Mouse (Mus musculus) urinary bladder, postnatal 25 days (tissue): ENCODE data around the gene Gjc1.

Source experiments
- DNase-seq: peaks from one replicate; pipeline ENCODE4 v3.0.0; 2022; ENCODE audit warnings: low spot score

Gjc1 gene

DNA sequence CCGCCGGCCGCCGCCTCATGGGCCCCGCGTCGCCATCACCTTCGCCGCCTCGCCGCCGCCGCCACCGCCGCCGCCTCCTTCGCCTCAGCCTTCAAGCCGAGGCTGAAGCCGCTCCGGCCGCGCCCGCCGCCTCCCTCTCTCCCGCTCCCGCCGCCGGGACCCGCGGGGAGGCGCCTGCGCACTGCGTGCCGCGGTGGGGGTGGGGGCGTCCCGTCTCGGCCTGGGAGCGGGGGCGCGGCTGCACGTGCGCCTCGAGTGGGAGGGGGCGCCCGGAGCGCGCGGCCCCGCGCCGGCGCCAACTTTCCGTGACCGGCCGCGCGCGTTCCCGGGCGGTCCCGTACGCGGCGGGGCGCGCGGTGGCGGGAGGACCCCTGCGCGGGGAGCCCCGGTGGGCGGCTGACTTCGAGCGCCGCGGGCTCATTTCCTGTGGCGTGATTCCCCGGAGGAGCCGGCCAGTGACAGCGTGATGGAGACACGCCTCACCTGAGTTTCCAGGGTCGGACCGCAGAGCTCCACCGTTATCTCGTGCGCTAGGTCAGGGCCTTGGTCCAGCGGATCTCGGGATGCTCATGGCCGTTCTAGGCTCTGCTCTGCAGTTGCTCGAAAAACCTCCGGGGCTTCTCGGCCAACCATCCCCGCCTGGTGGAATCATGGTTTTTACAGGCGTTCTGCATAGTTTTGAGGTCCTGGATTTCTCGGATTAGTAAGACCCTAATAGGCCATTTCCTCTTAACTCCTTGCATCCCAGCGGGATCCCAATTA, at the start of gene Gjc1:
Gene Gjc1 (minus strand): TSS at position 680 of the 762 bp plus-strand sequence.
- DNase-seq, result peak; percentile 57

DNA sequence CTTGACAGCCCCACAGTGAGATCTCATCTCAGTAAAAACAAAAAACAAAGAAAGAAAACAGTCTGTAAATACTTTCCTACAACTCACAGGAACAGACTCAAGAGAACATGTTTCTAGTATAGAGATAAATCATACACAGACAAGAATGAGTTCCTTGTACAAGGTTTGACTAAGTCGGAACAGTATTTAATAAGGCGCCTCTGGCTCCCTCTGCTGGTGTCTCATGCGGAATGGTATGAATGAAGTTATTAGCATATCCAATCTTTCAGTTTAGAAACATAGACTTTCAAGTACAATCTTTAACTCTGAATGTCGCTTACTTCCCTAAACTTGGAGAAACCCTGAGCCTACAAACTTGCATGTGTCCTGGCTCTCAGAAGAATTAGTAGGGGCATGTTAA, 44.8 kb upstream of the Gjc1 start:
- peak; percentile 65 for DNase-seq

DNA sequence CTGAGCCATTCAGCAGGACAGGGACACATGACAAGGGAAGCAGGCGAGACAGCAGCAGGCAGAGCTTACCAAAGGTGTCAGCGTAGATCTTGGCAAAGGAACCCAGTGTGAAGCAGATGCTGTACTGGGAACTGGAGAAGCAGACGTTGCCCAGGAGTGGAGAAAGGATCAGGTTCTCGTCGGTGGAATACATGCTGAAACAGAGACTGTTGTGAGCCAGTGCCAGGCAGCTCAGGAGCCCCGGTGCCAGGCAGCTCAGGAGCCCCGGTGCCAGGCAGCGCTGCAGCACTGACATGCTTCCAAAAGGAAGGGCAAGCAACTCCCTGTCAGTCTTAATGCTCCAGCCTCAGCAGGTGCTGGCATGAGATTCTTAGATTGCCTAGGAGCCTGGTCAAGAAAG, 40.4 kb upstream of the Gjc1 start:
- DNase-seq, result no peak

DNA sequence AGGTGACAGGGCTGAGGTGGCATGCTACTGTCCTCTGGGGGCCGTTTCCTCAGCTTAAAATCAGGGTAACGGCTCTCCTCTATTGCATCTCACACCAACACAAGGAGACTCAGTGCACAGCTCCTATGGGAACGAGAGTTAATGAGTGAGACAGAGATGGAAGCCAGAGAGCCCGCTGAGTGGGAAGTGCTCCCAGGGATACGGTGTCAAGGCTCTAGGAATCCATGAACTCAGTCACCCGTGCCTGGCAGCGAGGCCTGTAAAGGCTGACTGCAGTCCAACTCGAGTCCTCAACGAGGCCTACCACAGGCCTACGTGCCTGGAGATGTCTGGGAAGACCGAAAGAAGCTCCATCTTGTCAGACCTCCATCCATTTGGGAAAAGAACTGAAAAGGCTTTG, 39.5 kb upstream of the Gjc1 start:
- no peak for DNase-seq

DNA sequence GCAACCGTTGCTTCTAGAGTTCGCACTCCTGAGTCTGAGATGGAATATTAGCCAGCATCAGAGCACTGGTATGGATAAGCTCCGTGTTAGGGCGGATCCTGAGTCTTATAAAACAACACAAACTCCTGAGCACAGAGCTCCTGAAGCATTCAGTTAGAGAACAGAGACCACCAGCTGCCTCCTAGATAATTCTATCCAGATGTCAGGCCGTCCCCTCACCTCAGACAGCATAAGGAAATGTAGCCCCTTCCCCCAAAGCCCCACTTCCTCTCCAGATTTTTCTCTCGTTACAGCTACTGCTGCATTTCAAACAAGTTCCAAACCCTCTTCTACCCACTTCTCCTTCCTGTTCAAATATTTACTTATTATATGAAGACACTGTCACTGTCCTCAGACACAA, 36.4 kb upstream of the Gjc1 start:
- DNase-seq, result no peak

DNA sequence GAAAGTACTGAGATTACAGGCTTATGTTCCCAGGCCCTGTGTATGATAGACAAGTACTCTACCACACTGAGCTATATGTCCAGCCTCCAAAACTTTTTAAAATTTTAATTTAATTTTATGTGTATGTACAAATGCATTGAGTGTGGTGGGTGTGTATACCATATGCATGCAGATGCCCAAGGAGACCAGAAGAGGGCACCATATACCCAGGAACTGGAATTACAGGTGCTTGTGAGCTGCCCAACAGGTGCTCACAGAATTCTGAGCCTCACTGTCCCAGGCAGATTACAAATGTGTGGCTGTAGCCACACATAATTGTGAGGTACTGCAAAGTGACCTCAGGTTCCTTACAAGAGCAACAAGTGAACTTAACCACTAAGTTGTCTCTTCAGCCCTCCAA, 34.3 kb upstream of the Gjc1 start:
- DNase-seq, result no peak

DNA sequence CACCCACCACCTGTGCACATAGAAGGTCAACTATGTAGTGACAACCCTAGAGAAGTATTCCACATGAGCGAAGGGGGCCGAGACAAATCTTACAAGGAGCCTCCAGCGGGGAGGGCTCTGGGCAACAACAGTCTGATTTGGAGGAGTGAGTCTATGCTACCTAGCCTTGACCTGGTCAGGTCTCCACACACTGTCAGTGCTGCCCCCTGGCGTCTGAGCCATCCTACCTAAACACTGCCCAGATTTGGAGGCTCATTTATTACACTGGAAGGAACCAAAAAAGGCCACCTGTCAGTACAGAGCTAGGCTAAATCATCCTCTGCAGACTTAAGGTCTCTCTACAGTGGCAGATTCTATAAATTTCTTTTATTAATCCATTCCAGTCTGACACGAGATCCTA, 32.4 kb upstream of the Gjc1 start:
- peak; percentile 65 for DNase-seq

DNA sequence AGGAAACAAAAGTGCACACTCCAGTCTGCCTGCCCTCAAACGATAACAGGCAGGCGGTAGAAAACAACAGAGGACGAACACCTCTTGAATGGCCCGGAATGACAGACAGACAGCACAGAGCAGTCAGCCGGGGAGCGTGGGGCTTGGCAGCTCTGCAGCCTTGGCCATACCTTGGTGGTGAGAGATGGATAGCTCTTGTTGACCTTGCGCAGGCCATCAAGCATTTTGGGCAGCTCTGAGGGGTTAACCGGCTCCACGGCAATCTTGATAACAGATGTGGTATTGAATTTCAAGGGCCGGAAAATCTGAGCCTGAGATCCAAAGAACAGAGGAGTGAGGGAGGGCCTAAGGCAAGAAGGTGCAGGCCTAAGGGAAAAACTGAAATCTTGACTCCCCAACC, 26.4 kb upstream of the Gjc1 start:
- DNase-seq, result no peak

DNA sequence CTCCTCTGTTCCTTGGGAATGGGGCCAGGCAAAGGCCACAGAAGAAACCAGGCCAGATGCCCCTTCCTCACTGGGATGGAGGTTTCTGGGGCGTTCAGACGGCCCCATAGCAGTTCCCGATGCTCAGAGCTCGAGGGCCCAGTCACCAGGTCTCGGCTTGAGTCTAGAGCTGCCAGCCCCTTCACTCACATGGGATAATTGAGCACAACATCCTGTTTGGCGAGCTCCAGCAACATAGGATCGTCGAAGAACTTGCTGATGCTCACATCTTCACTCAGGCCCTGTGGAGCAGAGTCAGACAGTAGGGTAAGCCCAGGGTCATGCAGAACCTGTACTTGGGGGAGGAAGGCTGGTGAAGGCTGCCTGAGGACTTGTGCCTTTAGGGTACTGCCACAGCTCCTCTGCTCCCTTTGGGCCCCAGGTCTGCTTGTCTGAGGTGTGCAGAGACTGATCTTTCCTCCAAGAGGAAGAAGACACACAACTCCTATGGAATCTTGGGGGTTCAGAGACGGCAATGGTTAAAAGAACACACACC, 19.2 kb upstream of the Gjc1 start:
- no peak for DNase-seq

DNA sequence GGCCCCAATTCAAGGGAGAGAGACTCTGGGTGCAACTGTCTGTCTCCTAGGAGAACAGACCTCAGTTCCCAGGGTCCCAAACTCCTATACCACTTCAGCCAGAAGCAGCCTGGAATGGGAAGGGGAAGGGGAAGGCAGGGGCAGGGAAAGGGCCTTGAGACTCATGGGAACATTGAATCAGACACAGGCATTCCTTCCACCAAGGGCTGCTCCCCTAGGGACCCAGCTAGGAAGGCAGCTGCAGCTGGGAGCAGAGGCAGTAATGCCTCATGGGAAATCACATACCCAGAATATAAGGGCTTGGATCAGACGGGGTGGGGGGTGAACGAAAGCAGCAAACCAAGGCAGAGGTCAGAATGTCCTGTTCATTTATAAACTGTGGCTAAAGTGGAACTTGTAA, 18.6 kb upstream of the Gjc1 start:
- no peak for DNase-seq

DNA sequence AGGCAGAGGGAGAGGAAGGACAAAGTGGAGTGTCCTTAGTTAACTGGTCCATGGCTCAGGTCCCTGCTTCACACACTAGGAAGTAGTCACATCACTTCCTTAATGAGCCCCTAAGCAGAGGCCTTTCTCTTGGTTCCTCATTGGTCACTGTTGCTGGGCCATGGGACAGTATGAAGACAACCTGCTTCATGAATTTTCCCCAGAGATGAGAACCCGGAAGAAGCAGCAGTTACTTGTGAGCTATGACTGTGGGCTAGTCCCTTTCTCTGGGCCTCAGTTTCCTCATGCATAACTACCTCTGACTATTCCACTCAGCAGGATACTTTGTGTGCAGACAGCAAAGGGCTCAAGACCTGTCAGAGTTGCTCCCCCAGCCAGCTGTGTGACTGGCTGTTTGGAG, 17.9 kb upstream of the Gjc1 start:
- DNase-seq, result no peak

DNA sequence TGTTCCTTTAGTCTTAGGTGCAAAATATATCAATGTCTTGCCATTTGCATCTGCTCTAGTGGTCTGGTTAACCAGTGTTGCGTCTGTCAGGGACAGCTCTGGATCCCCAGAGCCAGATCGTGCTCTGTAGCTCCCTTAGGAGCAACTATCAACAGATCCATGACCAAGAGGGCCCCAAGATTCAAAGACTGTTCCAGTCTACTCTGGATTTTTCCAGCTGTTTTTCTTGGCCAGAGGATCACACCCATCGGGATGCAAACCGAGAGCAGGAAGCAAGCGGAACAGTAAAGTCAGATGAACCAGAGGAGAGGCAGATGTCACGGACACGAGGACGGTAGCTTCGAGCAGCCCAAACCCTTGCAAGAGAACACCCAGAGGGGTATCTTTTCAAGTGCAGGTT, 16.6 kb upstream of the Gjc1 start:
- DNase-seq, result no peak

DNA sequence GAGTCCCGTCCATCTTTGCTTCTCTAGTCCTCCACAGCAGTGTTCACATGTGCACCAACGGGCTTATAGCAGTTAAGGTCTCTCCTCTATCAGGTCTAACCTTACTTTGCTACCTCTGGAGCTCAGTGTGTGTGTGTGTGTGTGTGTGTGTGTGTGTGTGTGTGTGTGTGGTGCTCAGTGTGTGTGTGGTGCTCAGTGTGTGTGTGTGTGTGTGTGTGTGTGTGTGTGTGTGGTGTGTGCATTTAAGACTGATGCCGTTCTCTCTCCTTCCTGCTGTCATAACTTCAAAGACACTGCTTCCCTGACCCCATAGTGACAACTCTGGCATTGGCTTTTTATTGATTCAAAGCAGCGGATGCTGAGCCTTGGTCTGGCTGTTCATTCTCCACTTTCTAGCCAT, 16.0 kb upstream of the Gjc1 start, which contains the start of gene Higd1b:
Gene Higd1b (plus strand): TSS at position 301 of the 400 bp plus-strand sequence.
- DNase-seq, result no peak

DNA sequence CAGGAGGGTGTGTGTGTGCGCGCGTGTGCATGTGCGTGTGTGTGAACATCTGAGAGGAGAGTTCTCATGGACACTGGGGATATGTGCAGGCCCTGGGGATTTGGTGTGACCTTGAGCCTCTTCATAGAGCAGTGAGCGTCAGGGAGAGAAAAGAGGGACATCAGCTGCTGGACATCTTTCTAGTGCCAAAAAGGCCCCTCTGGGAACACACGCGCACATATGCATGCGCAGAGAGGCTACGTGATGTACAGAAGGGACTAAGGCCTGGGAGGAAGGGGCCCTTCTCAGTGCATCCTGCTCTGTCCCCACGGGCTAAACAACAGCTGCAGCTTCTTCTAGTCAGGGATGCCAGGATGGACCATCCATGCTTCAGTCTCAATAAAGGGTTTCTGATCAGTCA, 14.7 kb upstream of the Gjc1 start:
- DNase-seq, result no peak

DNA sequence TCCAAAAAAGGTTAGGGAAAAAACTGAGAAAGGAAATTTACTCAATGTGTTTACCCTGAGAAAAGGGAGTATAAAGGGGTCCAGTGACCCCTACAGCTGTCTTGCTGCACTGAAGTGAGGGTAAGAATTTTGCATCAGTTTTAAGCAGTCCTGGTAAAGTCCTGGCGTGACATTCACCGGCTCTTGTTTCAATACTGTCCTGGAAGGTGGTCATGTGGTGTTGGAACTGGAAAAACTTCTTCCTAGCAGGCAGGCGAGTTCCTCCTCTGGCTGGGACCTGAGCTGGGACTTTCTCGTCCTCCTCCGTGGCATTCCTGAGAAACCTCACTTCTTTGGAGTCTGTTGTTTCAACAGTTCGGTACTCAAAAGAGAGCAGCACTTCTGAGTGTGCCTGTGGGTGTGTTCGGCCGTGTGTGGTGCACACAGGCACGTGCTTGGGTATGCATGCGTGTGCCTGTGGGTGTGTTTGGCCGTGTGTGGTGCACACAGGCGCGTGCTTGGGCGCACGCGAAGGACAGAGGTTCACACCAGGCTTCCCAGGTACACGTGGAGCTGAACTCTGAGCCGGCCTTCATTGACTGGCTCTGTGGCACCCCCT, 13.3 kb upstream of the Gjc1 start:
- DNase-seq, result no peak

DNA sequence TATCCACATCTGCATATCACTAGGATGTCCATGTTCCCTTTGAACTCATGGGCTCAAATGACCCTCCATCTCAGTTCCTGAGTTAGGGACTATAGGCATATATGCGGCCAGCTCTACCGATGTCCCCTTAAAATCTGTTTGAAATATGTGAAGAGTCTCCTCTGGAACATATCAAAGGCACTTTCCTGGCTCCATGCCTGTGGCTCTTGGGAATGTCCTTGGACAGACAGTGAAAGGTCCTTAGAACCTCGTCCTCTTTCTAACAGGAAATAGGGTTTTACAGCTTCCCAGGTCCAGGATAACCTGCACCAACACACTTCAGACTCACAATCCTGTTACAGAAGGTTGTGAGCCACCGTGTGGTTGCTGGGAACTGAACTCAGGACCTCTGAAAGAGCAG, 10.8 kb upstream of the Gjc1 start:
- no peak for DNase-seq

DNA sequence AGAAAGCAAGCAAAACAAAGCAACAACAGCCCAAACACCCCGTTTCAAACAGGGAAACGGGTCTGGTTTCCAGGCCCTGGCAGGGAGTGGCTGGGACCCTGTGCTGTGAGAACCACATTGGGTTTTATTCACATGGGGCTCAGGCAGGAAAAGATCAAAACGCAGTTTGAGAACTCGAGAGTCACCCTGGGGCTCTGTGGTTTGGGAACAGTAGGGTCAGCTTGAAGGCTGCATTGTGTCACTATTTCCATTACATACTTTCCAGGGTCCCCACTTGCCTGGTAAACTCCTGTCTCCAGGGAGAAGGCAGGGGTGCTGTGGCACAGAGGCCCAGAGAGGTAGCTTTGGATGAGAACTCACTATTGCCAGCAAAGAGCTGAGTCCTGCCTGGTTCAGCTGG, 7.6 kb upstream of the Gjc1 start:
- DNase-seq, result no peak

DNA sequence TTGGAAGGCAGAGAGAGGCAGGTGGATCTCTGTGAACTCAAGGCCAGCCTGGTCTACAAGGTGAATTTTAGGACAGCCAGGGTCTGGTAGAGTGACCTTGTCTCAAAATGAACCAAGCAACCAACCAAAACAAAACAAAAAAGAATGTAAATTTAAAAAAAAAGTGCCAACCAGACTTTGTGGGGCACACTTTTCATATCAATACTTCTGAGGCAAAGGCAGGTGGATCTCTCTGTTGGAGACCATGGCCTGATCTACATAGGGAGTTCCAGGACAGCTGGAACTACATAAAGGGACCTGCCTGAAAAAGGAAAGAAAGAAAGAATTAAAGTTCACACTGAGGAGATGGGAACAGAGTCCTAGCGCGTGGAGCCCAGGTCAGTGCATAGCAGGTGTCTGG, 7.0 kb upstream of the Gjc1 start:
- DNase-seq, result no peak

DNA sequence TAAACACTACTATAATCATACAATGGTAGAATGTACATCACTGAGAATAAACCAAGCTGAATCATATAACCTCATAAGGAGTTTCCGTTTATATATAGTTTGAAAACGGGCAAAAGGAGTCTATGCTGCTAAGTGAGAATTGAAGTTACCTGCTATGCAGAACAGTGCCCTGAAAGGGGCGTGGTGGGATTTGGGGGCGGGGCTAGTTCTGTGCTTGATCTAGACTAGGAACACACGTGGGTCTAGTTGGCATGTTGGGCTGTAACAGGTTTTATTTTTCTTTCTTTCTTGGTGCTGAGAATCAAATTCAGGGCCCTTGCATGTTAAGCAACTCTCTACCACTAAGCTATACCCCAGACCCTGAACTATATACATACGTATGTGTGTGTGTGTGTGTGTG, 1.7 kb upstream of the Gjc1 start:
- DNase-seq, result no peak

DNA sequence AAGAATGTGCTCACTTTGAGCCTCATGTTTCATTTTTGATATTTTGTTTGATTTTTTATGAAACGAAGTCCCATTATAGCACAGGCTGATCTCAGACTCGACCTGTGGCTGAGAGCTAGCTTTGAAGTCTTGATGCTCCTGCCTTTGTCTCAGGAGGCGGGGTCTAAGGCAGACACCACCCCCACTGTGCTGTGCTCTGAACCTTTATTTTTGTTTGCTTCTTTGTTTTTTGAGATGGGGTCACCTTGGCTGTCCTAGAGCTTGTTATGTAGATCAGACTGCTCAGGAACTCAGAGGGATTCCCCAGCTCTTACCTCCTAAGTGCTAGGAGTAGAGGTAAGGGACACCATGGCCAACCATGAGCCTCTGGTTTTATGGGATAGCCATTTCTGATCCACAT, 932 bp upstream of the Gjc1 start:
- no peak for DNase-seq

DNA sequence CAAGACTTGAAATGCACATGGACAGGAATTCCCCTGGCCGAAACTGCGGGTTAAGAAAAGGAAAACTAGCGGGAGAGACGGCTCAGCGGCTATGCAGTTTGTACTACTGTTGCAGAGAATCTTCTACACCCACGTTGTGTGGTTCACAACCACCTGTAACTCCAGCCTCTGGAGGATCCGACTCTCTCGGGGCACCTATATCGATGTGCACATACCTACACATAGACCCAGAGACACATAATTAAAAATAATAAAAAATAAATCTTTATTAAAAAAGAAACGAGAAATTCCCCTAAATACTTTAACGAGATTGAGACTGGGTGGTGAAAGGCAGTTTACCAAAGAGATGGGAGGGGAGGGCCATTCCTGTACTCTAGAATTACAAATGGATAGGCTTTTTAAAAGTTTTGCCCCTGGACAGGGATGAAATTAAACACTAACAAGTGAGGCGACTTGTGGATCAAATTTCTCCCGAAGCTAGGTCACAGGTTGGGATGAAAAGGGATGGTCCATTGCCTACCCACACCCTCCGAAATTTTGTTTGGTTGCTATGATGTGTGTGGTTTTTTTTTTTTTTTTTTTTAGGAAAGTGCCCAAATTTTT, 384 bp upstream of the Gjc1 start:
- no peak for DNase-seq

DNA sequence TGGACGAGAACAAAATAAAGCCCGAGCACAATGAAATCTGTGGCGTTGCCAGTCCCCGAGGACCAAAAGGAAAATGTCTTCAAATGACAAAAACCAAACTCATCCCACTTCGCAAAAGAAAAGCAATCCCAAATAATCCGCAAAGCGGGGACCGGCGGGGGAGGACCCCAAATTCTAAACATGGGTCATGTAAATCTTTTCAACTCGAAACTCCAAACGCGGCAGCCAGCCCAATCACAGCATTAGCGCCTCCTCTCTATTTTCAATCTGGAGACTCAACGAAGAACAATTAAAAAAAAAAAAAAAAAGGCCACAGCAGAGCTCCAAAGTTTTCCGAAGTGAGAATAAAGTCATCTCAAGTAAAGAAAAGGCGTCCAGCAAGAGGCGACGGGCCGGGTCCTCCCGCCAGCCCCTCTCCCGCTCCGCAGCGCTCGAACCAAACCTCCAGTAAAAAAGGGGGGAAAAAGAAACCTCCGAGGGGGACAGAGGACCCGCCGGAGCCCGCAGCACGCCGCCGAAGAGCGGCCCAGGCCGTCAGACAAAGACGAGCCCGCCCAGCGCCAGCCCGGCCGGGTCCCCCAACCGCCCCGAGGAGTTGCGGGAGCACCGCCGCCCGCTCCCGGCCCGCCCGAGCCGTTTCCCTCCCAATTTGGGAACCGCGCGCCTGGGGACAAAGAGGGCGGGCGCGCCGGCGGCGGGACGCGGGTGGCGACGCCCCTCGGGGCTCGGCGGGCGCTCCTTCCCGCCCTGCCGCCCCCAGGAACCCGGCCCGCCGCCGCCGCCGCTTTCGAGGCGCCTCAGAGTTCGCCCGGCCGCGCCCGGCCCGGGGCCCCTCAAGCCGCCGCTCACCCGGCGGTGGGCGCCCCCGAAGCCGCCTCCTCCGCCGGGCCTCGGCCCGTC, 1.1 kb downstream of the Gjc1 start:
- peak; percentile 19 for DNase-seq
